Mouse (Mus musculus) urinary bladder, postnatal 4 days (tissue): ENCODE measurements at regions not wholly inside any gene's neighbourhood (a gene's known extent, or its start where the extent isn't known, plus 50 kb on each side); places are given as distances from the start of the nearest gene placed in this dataset.
"Not testable (repeated sequence)": the region's sequence is repeated elsewhere in the genome, so short reads cannot be mapped to it uniquely, and the experiment has no call there.

Experiments
- DNase-seq, 2 experiments: peaks; one replicate each; pipeline ENCODE4 v3.0.0; 2021 to 2022; ENCODE audit warnings: low spot score in 2 of 2

- no peak for DNase-seq
These were observed 125.9 kb downstream of the Arrdc3 start for GRCm38 (mm10) chr13:81008864-81009766.

DNA sequence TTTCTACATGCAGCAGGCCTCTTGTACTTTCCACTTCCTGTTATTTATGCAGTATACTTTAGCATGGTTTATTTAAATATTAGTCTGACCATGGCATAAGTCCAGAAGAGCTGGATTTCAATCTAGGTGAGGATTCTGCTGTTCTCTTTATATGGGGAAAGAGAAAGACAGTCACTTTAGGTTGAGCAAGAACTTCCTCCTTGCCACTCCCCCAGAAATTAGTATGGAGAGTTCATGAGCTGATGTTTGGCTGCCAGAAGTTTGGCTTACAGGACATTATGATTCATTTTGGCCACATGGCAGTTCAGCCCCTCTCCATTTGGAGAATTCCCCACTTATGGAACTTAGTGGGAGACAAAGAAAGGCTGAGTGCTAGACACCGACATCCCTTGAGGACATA is 130.8 kb downstream of the Arrdc3 start:
- DNase-seq, result no peak

DNA sequence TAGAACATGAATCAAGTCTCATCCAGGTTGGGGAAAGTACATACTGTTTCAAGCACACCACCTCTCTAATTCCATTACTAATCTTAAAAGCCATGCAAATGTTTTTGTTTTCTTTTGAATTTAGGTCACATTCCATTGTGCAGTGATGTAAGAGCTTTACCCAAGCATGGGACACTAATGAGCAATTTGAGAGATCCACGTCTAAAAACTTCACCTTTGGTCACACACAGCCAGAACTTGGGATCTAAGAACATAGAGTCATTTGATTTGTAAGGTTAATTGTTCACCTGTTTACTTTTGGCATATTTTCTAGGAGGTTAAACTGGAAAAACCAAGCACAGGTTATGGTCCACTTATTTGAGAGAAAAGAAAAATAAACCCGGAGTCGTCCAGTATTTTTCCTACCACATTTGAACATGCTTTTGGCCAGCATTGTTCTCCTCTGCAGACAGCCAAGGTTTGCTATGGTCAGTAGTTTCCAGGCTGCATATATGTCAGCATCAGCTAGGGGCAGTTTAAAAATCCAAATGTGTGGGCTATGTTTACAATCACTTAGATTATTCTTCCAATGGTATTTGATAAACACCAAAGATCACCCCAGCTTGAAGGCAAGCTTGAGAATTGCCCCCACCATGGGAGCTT is 137.0 kb downstream of the Arrdc3 start:
- DNase-seq, result no peak

DNA sequence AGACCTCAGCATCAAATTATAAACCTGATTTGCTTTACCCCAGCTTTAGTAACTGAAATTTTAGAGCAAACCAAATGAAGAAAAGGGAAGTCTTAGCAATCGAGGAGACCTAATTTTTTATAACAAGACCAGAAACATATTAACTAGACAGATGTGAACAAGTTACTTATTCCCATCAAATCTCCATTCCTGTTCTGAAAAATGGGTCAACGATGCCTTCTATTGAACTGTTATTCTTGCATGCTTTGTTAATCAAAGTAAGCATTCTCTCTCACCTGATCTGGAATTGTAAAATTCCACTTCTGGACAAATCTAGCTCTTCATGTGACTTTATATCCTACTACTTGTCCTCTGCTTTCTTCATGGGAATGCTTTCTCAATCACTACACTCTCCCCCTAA is 137.6 kb downstream of the Arrdc3 start:
- no peak for DNase-seq

DNA sequence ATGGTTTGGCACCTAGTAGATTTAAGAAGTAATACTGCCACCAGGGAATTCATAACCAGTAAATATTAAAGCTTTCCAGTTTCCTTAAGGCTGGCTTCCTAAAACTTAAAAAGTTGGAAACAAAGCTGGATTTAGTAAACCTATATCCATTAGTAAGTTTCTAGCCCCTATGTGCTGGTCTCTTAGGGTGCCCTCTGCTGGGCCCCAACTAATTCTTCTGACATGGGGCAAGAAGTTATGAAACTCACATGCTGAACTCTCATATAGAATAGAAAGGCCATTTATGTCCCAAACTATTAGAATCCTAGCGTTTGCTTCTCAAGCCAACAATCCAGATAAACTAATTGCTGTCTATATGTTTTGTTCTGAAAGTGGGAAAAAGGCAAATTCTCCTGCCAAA is 139.2 kb downstream of the Arrdc3 start:
- no peak for DNase-seq

- DNase-seq, result not testable (repeated sequence)
These were observed 142.1 kb downstream of the Arrdc3 start for GRCm38 (mm10) chr13:81025241-81025760.

DNA sequence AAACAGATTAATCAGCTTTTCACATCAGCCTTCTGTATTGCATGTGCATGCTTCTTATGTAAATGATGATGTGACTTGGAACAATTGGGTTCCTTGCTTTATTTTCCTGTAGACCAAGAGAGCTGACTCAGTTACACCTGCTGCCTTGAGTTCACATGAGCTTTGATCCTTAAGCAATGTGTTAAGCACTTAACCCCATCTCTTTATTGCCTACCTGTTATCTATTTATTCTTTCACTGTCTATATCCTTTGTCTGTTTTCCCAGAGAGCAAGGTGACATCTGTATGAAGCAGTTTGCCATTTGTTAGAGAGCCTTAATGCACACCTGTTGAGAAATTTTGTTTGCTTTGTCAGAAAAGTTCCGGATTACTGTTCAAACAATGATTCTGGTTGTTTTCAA is 154.1 kb downstream of the Arrdc3 start:
- DNase-seq, result no peak

GRCm38 (mm10) chr13:81038736-81039135 is 155.6 kb downstream of the Arrdc3 start:
- no peak for DNase-seq

- no peak for DNase-seq
These were observed 157.3 kb downstream of the Arrdc3 start for GRCm38 (mm10) chr13:81040494-81040893.

GRCm38 (mm10) chr13:81041646-81042045 is 158.5 kb downstream of the Arrdc3 start:
- DNase-seq, result no peak
